Mouse (Mus musculus) ES-Bruce4 (cell line): ENCODE results near the gene Msi2.

Source experiments
- CTCF ChIP-seq: IDR thresholded peaks from one replicate; pipeline ENCODE4 v1.8.1; 2011; ENCODE audit warnings: low read depth, low read length
- EP300 ChIP-seq: IDR thresholded peaks from 2 replicates; pipeline ENCODE4 v1.6.1; 2011; ENCODE audit warnings: low read depth, low read length; ENCODE audit not compliant: insufficient read depth

DNA sequence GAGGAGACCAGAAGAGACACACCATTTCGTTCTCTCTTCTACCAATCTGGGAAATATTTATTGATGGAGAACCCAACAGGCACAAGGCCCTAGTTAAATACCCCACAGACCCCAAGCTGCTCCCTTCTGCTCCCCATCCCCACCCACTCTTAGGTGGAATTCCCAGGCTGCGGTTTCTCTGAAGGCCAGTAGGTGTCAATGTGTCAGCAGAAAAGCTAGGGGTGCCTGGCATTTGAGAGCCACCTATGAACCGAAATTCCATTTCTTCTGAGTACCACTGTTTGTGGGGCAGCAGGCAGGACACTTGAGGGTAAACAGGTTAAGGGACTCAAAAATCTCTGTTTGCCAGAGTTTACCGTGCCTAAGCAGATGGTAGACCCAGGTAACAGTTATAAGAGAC is 426.6 kb downstream of the Msi2 start:
- TF ChIP-seq CTCF (peak; percentile 65), EP300 (no peak)
